8 mouse cellular contexts compared by ENCODE assay signal in genomic region chr7:34630211-34631085, GRCm38 (mm10). TPM values are rescaled to one million over a fixed set of nuclear protein-coding genes. Genes with fewer than 3 reads are reported as not detected.
DNase-seq lines count a peak whose midpoint lies in the region; ATAC-seq lines count a peak whose summit lies in the region.

No protein-coding gene starts in this region.

- peak overlapping the region; percentile 68 for H3K27ac ChIP-seq in heart, embryonic 15.5 days
- H3K27ac ChIP-seq in kidney, embryonic 16.5 days (ENCODE audit: low read length): peak overlapping the region; percentile 86
- no peak overlapping the region for H3K27ac ChIP-seq in liver, embryonic 15.5 days (replicated peaks)

- H3K36me3 ChIP-seq in heart, embryonic 15.5 days: no peaks in the 10 kb centered on the region
- H3K36me3 ChIP-seq in kidney, embryonic 16.5 days (ENCODE audit: insufficient read depth, low read length): no peaks in the 10 kb centered on the region
- H3K36me3 ChIP-seq in liver, embryonic 15.5 days (replicated peaks): no peaks in the 10 kb centered on the region

- H3K9ac ChIP-seq in heart, embryonic 15.5 days: peak overlapping the region; percentile 51
- H3K9ac ChIP-seq in kidney, embryonic 16.5 days (replicated peaks; ENCODE audit: low read length): peak overlapping the region; percentile 70
- H3K9ac ChIP-seq in liver, embryonic 15.5 days: no peak overlapping the region

- H3K9me3 ChIP-seq in heart, embryonic 15.5 days (replicated peaks): no peaks in the 10 kb centered on the region
- H3K9me3 ChIP-seq in kidney, embryonic 16.5 days (ENCODE audit: low read length): no peaks in the 10 kb centered on the region
- no peaks in the 10 kb centered on the region for H3K9me3 ChIP-seq in liver, embryonic 15.5 days (replicated peaks)

- ATAC-seq in heart, embryonic 15.5 days (replicated peaks; ENCODE audit: insufficient number of reproducible peaks, insufficient read depth, low FRiP score, low read depth): peak; percentile 71
- ATAC-seq in kidney, embryonic 16.5 days (ENCODE audit: low FRiP score, low TSS enrichment): peak; percentile 94
- ATAC-seq in liver, embryonic 15.5 days (ENCODE audit: insufficient read depth): peak; percentile 68

- no peaks in the 10 kb centered on the region for H3K27me3 ChIP-seq in heart, embryonic 15.5 days
- H3K27me3 ChIP-seq in kidney, embryonic 16.5 days (ENCODE audit: insufficient read depth, low read length): no peaks in the 10 kb centered on the region
- H3K27me3 ChIP-seq in liver, embryonic 15.5 days: no peaks in the 10 kb centered on the region

- WGBS in heart, embryonic 15.5 days: under 1% methylated on average over 34 of the region's 34 CpGs
- 1% methylated on average over 34 of the region's 34 CpGs for WGBS in kidney, embryonic 16.5 days
- under 1% methylated on average over 34 of the region's 34 CpGs for WGBS in liver, embryonic 15.5 days (ENCODE audit: insufficient replicate concordance)

- peaks cover 14% of the 10 kb centered on the region; the same call in 1 of the 2 replicates for H3K4me1 ChIP-seq in heart, embryonic 15.5 days (replicated peaks)
- H3K4me1 ChIP-seq in kidney, embryonic 16.5 days (ENCODE audit: insufficient read depth, low read length): peaks cover 16% of the 10 kb centered on the region
- H3K4me1 ChIP-seq in liver, embryonic 15.5 days (replicated peaks): peaks cover 7% of the 10 kb centered on the region; the same call in 1 of the 2 replicates

- peak overlapping the region; percentile 53 for H3K4me3 ChIP-seq in heart, embryonic 15.5 days
- H3K4me3 ChIP-seq in kidney, embryonic 16.5 days (ENCODE audit: low read length): peak overlapping the region; percentile 54
- H3K4me3 ChIP-seq in liver, embryonic 15.5 days (replicated peaks): peak overlapping the region; percentile 21

- H3K4me2 ChIP-seq in heart, embryonic 15.5 days: peak overlapping the region; percentile 86
- peak overlapping the region; percentile 76 for H3K4me2 ChIP-seq in kidney, embryonic 16.5 days (replicated peaks; ENCODE audit: low read depth, low read length)
- H3K4me2 ChIP-seq in liver, embryonic 15.5 days: peak overlapping the region; percentile 56

- DNase-seq in right cerebral cortex, postnatal 10 days (ENCODE audit: low spot score in 2 of 2): peak; percentile 51 to 64
- DNase-seq in right cerebral cortex, postnatal 14 days: no peak
- DNase-seq in fat pad, adult 2 months (ENCODE audit: extremely low read depth, low read depth, low spot score): peak; percentile 93
- DNase-seq in neural tube, embryonic 10.5 days (ENCODE audit: extremely low spot score, low spot score): peak; percentile 59
- DNase-seq in thymus, postnatal 25 days: peak; percentile 45

RNA-seq across cellular contexts. Expression of gene Kctd15, which starts 26.1 kb away (rescaled TPM):
- 3.0 and 6.0 TPM in 2 replicates for polyA plus RNA-seq in heart, embryonic 15.5 days (2015; fragmentation: Nextera tagmentation; extraction: Ambion mirVana)
- polyA plus RNA-seq in kidney, embryonic 16.5 days (2015; fragmentation: Nextera tagmentation; extraction: Ambion mirVana): 41.6 and 41.9 TPM in 2 replicates
- 0.45 and 0.55 TPM in 2 replicates for polyA plus RNA-seq in liver, embryonic 15.5 days (2015; fragmentation: Nextera tagmentation; extraction: Ambion mirVana)
